ENCODE assay signal across 23 mouse cellular contexts in genomic region chr10:40426096-40426450, GRCm38 (mm10).
DNase-seq lines count a peak whose midpoint lies in the region; ATAC-seq and TF ChIP-seq lines count a peak whose summit lies in the region.
"Had no signal": no experiment of that assay in that cellular context is flagged by ENCODE, and none has a peak within 500 bp of the region (broad histone marks: within the 10 kb centered on the region; RNA-seq: fewer than 3 reads in every experiment).

No protein-coding gene starts in this region.

- no peak overlapping the region for H3K9ac ChIP-seq in liver, adult 2 months (ENCODE audit: low read depth, low read length)
- H3K9ac ChIP-seq in liver, embryonic 12.5 days, result no peak overlapping the region
- no peak overlapping the region for H3K9ac ChIP-seq in ES-E14 (ENCODE audit: insufficient read depth, low read depth, low read length, poor library complexity, severe bottlenecking)
- H3K9ac ChIP-seq: heart, embryonic 15.5 days; liver, embryonic 13.5 days; lung, embryonic 14.5 days; midbrain, embryonic 15.5 days had no signal

- 50% methylated on average over 6 of the region's 6 CpGs for WGBS in kidney, adult 2 months
- 23% methylated on average over 6 of the region's 6 CpGs for WGBS in liver, adult 2 months
- WGBS in liver, embryonic 12.5 days (ENCODE audit: insufficient replicate concordance), result 70% methylated on average over 6 of the region's 6 CpGs

- no peak for TF ChIP-seq CTCF in kidney, adult 2 months (conservative IDR thresholded peaks at IDR 0.05; ENCODE audit: insufficient read depth, insufficient read length, low read depth, low read length)
- TF ChIP-seq CTCF in liver, adult 2 months (IDR thresholded peaks at IDR 0.05; ENCODE audit: low read depth, low read length), result no peak
- TF ChIP-seq CTCF in E14TG2a.4 (conservative IDR thresholded peaks at IDR 0.05; ENCODE audit: low read length), result no peak

- H3K4me3 ChIP-seq in kidney, adult 2 months (ENCODE audit: insufficient read depth, low read depth, low read length), result no peak overlapping the region
- H3K4me3 ChIP-seq in liver, adult 2 months (ENCODE audit: insufficient read depth, low read depth, low read length), result no peak overlapping the region
- no peak overlapping the region for H3K4me3 ChIP-seq in liver, embryonic 12.5 days
- peak overlapping the region; percentile 70 for H3K4me3 ChIP-seq in E14TG2a.4 (replicated peaks; ENCODE audit: low read length)
- 0 out of 4 replicates have a peak overlapping the region, but pooled peaks of 1 of the 2 experiments have one; percentile 46 for H3K4me3 ChIP-seq in ES-E14 (ENCODE audit: insufficient read depth in 1 of 2, low read depth in 1 of 2, low read length in 2 of 2, poor library complexity in 1 of 2, severe bottlenecking in 1 of 2)
- H3K4me3 ChIP-seq: hindbrain, embryonic 12.5 days; liver, embryonic 13.5 days had no signal

- H3K27ac ChIP-seq in kidney, adult 2 months (ENCODE audit: insufficient read depth, low read depth, low read length), result no peak overlapping the region
- 0 out of 2 replicates have a peak overlapping the region, but pooled peaks have one; percentile 1 for H3K27ac ChIP-seq in liver, adult 2 months (replicated peaks; ENCODE audit: insufficient read depth, low read depth, low read length)
- H3K27ac ChIP-seq in liver, embryonic 12.5 days, result no peak overlapping the region
- H3K27ac ChIP-seq in ES-E14 (ENCODE audit: insufficient read depth, low read depth, low read length, poor library complexity, severe bottlenecking), result peak overlapping the region; percentile 24; the same call in 1 of the 2 replicates
- H3K27ac ChIP-seq: heart, embryonic 15.5 days; liver, embryonic 13.5 days; midbrain, embryonic 15.5 days had no signal

- no peak overlapping the region for H3K4me2 ChIP-seq in liver, embryonic 12.5 days
- H3K4me2 ChIP-seq: liver, embryonic 13.5 days had no signal

- ATAC-seq in liver, embryonic 12.5 days, result no peak
- ATAC-seq: CD4-positive, CD25-positive, alpha-beta regulatory T cell, adult 4 months; forebrain, embryonic 14.5 days; intestine, embryonic 16.5 days; midbrain, embryonic 15.5 days had no signal

- H3K9me3 ChIP-seq in liver, embryonic 12.5 days (replicated peaks), result no peaks in the 10 kb centered on the region
- H3K9me3 ChIP-seq in E14TG2a.4 (ENCODE audit: low read length) (no peaks in the 10 kb centered on the region), ES-E14 (ENCODE audit: control insufficient read depth, insufficient read depth, low read depth, low read length) (no peaks in the 10 kb centered on the region)
- H3K9me3 ChIP-seq: G1E; heart, embryonic 10.5 days; heart, embryonic 15.5 days; hindbrain, embryonic 12.5 days; liver, embryonic 13.5 days; midbrain, embryonic 15.5 days had no signal

- H3K79me2 ChIP-seq in liver, adult 2 months (ENCODE audit: control insufficient read depth, insufficient read depth, low read length), result peaks cover 2% of the 10 kb centered on the region; the same call in 1 of the 2 replicates

- no peaks in the 10 kb centered on the region for H3K36me3 ChIP-seq in kidney, adult 2 months (ENCODE audit: control insufficient read depth, insufficient read depth, low read length)
- no peaks in the 10 kb centered on the region for H3K36me3 ChIP-seq in liver, adult 2 months (ENCODE audit: control insufficient read depth, insufficient read depth, low read length)
- H3K36me3 ChIP-seq in liver, embryonic 12.5 days, result no peaks in the 10 kb centered on the region
- H3K36me3 ChIP-seq in E14TG2a.4 (ENCODE audit: insufficient read depth, low read length), result no peaks in the 10 kb centered on the region
- no peaks in the 10 kb centered on the region for H3K36me3 ChIP-seq in ES-E14 (ENCODE audit: control insufficient read depth, insufficient read depth, low read length, poor library complexity, severe bottlenecking)
- H3K36me3 ChIP-seq: heart, embryonic 10.5 days; heart, embryonic 15.5 days; hindbrain, embryonic 12.5 days; liver, embryonic 13.5 days; midbrain, embryonic 15.5 days had no signal

- in situ Hi-C loops in ES-E14 (cut with MboI; ENCODE audit: low sequenced_read_pairs in 2 of 2, unreplicated experiment in 2 of 2), result no loop called here

- no peak for TF ChIP-seq POLR2A in kidney, adult 2 months (IDR thresholded peaks at IDR 0.05; ENCODE audit: low read depth, low read length)
- TF ChIP-seq POLR2A in liver, adult 2 months (IDR thresholded peaks at IDR 0.05; ENCODE audit: extremely low read depth, insufficient read depth, low read length), result no peak

- H3K4me1 ChIP-seq in kidney, adult 2 months (ENCODE audit: control insufficient read depth, insufficient read depth, low read length), result no peaks in the 10 kb centered on the region
- H3K4me1 ChIP-seq in liver, adult 2 months (ENCODE audit: control insufficient read depth, insufficient read depth, low read length), result peaks cover 3% of the 10 kb centered on the region; the same call in 1 of the 2 replicates
- H3K4me1 ChIP-seq in liver, embryonic 12.5 days, result peaks cover 23% of the 10 kb centered on the region
- peaks cover 35% of the 10 kb centered on the region for H3K4me1 ChIP-seq in E14TG2a.4 (replicated peaks; ENCODE audit: low read depth, low read length)
- H3K4me1 ChIP-seq in ES-E14 (ENCODE audit: control insufficient read depth in 2 of 2, insufficient read depth in 2 of 2, low read length in 2 of 2, poor library complexity in 1 of 2), result peaks cover 2 to 4% of the 10 kb centered on the region in 2 experiments; a peak in 2 of 4 replicates

- peak; percentile 58 for DNase-seq in kidney, adult 2 months
- no peak for DNase-seq in kidney, adult 18-20 months
- DNase-seq in liver, adult 2 months (ENCODE audit: extremely low read depth, low read depth, low spot score), result peak; percentile 76
- DNase-seq in ES-E14 (ENCODE audit: low read depth, low spot score), result no peak
- DNase-seq in layer of hippocampus, adult 11-12 months (ENCODE audit: low spot score), result no peak
- DNase-seq: adrenal gland, adult 8-10 months; cerebellum, adult 8-10 months; cerebellum, postnatal 25 days; gastrocnemius, postnatal 25 days; liver, embryonic 13.5 days; lung, embryonic 14.5 days; lung, postnatal 14 days; thymus, postnatal 14 days had no signal

- H3K27me3 ChIP-seq in kidney, adult 2 months (replicated peaks; ENCODE audit: control insufficient read depth, insufficient read depth, low read length), result no peaks in the 10 kb centered on the region
- H3K27me3 ChIP-seq in liver, adult 2 months (ENCODE audit: control insufficient read depth, insufficient read depth, low read length), result no peaks in the 10 kb centered on the region
- no peaks in the 10 kb centered on the region for H3K27me3 ChIP-seq in liver, embryonic 12.5 days (replicated peaks)
- H3K27me3 ChIP-seq in E14TG2a.4 (ENCODE audit: insufficient read depth, low read length), result no peaks in the 10 kb centered on the region
- H3K27me3 ChIP-seq: heart, embryonic 15.5 days; hindbrain, embryonic 12.5 days; liver, embryonic 13.5 days; midbrain, embryonic 15.5 days had no signal

TF ChIP-seq in ES-E14, 5 proteins besides CTCF, POLR2A, EP300 and RAD21:
- no peak for TF ChIP-seq ZNF384 (IDR thresholded peaks at IDR 0.05; ENCODE audit: low read depth, low read length)
- no peak for TF ChIP-seq MAFK (IDR thresholded peaks at IDR 0.05; ENCODE audit: insufficient read depth, low read depth, low read length)
- TF ChIP-seq ZC3H11A (IDR thresholded peaks at IDR 0.05; ENCODE audit: borderline replicate concordance, low read depth, low read length), result no peak
- no peak for TF ChIP-seq HCFC1 (IDR thresholded peaks at IDR 0.05; ENCODE audit: borderline replicate concordance, insufficient read depth, low read length)
- no peak for TF ChIP-seq CHD2 (IDR thresholded peaks at IDR 0.05; ENCODE audit: low read depth, low read length)

Comparison
In these comparisons a context has a peak if more than half of its experiments do, and no peak if none do; other contexts are left out.
1. DNase-seq: peak in kidney, adult 2 months (single experiment) and liver, adult 2 months (single experiment); none in kidney, adult 18-20 months (single experiment), ES-E14 (single experiment) and layer of hippocampus, adult 11-12 months (single experiment).
2. H3K27ac ChIP-seq: peak in liver, adult 2 months (single experiment) and ES-E14 (single experiment); none in kidney, adult 2 months (single experiment) and liver, embryonic 12.5 days (single experiment).